Mouse (Mus musculus) myocyte (in vitro differentiated cells): ENCODE results near the gene Fgd3.

Source experiments
- E2F4 ChIP-seq: IDR thresholded peaks from one replicate; pipeline ENCODE4 v1.6.1; 2011; ENCODE audit warnings: mild to moderate bottlenecking, control low read depth, moderate library complexity; ENCODE audit not compliant: insufficient read depth
- MYOG ChIP-seq, 3 experiments: IDR thresholded peaks; one replicate each; pipeline ENCODE4 v1.6.1; 2011; ENCODE audit warnings: control low read depth in 2 of 3, low read depth in 2 of 3, mild to moderate bottlenecking in 2 of 3; ENCODE audit not compliant: insufficient read length in 2 of 3, control insufficient read depth in 1 of 3, insufficient read depth in 1 of 3
- POLR2A ChIP-seq: IDR thresholded peaks from one replicate; pipeline ENCODE4 v1.6.1; 2011; ENCODE audit warnings: low read depth, mild to moderate bottlenecking, control low read depth, moderate library complexity; ENCODE audit not compliant: insufficient read length
- TCF3 ChIP-seq: IDR thresholded peaks from one replicate; pipeline ENCODE4 v1.6.1; 2011; ENCODE audit warnings: low read depth, control low read depth; ENCODE audit not compliant: insufficient read length
- USF1 ChIP-seq: IDR thresholded peaks from one replicate; pipeline ENCODE4 v1.6.1; 2011; ENCODE audit warnings: low read depth, mild to moderate bottlenecking, control low read depth, moderate library complexity

- TF ChIP-seq USF1 (no peak), POLR2A (no peak), E2F4 (no peak), MYOG (IDR thresholded peaks at IDR 0.05; ENCODE audit: control insufficient read depth in 1 of 3, insufficient read depth in 1 of 3, insufficient read length in 2 of 3, low read depth in 2 of 3) (no peak), TCF3 (no peak)
Measured at GRCm38 (mm10) chr13:49247740-49248466, 72.2 kb downstream of the Fgd3 start.
